Mouse (Mus musculus) layer of hippocampus, postnatal 10 days (tissue): ENCODE measurements around the gene Dusp12. TPM values are rescaled to one million over a fixed set of nuclear protein-coding genes. Genes with fewer than 3 reads are reported as not detected.

Experiments
- DNase-seq, 2 experiments: peaks; one replicate each; pipeline ENCODE4 v3.0.0; 2021; ENCODE audit warnings: low spot score in 2 of 2
- total RNA-seq, 2 experiments: library from RNA; stranded (reverse); gene quantifications; 2 replicates each; pipeline ENCODE4 v1.2.3; 2021

The Dusp12 gene
- total RNA-seq, 2 experiments from 2014 or later: 15.5 to 16.3 TPM

DNA sequence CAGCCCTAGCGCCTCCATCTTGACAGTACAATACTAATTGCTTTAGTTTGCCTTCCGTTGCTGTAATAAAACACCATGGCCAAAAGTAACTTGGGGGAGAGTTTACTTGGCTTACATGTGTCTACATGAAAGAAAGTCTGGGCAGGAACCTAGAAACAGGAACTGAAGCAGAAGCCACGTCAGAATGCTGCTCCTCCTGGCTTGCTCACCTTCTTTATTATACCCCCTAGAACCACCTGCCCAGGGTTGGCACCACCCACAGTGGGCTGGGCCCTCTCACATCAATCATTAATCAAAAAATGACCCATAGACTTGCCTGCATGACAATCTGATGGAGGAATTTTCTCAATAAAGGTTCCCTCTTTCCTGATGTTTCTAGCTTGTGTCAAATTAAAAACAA lies 20.6 kb downstream of the Dusp12 start:
- DNase-seq: no peak

DNA sequence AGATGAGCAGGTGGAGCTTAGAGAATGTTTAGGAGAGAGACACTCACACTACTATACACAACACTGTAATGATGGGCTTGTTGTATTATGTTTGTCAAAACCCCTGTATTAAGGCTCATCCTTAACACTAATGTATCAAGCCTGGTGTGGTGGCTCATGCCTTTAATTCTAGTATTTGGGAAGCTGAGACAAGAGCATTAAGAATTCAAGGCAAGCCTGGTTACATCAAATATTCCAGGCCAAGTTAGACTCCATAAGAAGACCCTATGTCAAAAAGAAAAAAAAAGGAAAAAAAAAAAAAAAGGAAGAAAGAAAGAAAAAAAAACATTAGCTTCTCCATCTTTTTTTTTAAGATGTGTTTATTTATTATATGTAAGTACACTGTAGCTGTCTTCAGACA lies 21.1 kb downstream of the Dusp12 start:
- no peak for DNase-seq

DNA sequence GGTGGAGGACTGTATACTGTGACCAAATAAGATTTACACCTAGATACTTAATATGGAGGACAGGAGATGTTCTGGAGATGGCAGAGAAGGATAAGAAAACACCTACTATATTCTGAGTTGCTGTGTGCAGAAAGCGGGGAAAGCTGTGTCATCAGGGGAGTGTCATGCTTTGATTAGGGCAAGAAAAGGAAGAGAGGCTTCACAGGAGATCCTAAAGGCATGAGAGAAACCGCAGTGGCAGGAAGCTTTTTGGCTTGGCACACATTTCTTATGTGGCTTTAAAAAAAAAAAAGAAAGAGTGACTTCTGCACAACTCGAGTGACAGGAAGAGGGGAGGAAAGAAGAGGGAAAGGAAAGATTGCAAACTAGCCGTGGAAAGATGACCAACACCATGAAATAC lies 22.3 kb downstream of the Dusp12 start:
- DNase-seq: no peak

DNA sequence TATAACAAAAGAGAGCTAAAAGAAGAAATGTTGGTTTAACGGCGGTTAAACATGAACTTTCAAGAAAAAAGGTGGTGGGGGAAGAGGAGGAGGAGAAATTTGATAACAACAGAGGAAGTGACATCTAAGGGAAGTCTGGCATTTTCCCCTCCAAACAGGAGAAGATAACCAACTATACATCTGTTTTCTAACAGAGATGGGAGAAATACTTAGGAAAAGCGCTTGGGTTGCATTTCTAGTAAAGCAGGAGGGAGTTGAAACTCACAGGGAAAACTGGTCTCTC lies 23.0 kb downstream of the Dusp12 start:
- DNase-seq: no peak

DNA sequence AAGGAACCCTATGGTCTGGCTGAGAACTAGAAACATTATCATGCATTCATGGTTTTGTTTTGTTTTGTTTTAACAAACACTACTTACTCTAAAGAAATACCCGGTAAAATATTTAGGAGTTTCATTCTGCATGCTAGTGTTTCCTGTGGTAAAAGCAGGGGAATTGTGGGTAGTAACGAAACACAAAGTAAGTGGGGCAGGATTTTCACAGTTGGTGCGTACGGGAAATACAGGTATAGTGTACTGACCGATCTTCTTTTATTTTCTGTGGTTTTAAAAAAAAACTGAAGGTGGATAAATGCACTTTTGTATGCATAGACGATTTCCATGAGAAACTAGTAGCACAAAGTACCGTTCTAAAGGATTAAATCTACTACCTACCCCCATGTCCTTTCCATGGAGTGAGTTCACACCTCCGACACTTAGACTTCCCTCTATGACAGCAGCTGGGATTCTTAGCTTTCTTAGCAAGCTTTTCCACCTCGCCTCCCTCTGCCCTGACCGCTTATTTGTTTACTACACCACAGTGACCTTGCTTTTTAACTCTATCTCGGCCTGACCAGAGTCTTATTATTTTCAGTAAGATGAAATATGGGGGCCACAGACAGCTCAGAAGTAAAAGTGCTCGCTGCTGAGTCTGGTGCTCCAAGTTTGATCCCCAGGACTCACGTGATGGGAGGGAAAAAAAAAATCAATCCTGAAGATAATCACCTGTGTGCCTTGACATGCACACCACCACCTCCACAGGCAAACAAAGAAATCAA lies 23.5 kb downstream of the Dusp12 start:
- no peak for DNase-seq

DNA sequence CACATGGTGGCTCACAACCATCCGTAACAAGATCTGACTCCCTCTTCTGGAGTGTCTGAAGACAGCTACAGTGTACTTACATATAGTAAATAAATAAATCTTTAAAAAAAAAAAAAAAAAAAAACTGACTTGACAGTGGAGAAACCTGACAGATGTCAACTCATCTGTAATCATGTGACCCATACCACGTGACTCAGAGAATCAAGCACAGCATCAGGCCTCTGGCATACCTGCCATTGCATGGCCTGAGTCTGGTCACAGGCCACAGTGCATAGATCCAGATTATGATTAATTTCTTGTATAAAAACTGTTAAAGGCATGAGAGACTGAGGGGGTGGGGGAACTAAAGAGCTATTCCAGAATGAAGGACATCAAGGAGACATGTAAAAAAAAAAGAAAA lies 26.5 kb downstream of the Dusp12 start:
- no peak for DNase-seq

DNA sequence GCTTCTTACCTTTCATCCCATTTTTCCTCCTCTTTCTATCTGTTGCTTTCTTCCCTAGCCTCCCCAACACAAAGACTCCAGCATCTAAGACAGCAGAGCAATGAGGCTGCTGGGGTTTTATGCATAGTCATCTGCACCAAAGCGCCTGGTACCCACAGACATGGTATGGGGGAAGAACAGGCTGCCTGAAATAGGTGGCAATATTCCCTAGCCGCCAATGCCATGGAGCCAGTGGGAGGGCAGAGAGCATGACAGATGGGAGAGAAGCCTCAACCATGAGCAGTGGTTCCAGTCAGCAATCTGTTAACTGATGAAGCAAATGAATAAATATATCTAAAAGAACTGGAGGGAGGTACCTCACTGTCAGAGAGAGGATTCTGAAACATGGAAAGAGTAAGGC lies 28.0 kb downstream of the Dusp12 start:
- DNase-seq: no peak

DNA sequence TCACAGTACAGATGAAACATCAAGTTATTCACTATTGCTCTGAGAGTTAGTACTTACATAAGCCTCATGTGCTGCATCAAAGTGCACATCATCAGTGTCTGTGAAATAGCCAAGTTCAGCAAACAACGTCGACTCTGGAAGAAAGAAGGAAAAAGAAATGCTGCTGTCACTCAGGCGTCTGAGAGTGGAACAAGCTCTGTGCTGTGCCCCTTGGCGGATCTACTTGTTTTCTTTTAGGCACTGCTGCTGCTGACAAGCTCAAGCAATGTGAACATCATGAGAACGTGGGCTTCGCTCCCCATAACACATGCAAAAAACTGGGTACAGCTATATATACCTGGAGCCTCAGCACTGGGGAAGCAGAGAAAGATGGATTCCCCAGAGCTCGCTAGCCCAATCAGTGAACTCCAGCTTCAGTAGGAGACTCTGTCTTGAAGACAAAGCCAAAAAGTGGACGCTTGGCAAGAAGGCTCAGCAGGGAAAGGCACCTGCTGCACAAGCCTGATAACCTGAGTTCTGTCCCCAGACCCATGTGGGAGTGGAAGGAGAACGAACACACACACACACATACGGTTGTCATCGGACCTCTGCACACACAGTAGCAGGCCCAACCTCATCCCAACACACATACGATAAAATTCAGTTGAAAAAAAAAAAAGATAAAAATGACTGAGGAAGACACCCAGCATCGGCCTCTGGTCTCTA lies 30.1 kb downstream of the Dusp12 start:
- DNase-seq: no peak

DNA sequence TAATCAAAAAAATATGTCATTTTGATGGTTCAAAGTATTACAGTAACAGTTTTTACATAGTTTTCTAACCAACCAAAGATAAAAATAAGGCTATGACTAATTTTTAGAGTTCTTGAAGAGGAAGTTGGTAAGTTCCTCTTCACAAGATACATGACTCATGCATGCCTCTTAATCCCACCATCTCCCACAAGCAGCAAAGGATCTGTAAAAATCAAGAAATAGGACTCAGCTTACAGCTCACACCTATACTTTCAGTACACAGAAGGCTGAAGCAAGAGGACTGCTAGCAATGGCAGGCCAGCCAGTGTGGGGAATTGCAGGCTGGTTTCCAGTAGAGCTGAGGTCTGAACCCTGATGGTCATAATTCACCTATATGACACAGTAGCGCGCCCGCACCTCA lies 31.7 kb downstream of the Dusp12 start:
- no peak for DNase-seq

DNA sequence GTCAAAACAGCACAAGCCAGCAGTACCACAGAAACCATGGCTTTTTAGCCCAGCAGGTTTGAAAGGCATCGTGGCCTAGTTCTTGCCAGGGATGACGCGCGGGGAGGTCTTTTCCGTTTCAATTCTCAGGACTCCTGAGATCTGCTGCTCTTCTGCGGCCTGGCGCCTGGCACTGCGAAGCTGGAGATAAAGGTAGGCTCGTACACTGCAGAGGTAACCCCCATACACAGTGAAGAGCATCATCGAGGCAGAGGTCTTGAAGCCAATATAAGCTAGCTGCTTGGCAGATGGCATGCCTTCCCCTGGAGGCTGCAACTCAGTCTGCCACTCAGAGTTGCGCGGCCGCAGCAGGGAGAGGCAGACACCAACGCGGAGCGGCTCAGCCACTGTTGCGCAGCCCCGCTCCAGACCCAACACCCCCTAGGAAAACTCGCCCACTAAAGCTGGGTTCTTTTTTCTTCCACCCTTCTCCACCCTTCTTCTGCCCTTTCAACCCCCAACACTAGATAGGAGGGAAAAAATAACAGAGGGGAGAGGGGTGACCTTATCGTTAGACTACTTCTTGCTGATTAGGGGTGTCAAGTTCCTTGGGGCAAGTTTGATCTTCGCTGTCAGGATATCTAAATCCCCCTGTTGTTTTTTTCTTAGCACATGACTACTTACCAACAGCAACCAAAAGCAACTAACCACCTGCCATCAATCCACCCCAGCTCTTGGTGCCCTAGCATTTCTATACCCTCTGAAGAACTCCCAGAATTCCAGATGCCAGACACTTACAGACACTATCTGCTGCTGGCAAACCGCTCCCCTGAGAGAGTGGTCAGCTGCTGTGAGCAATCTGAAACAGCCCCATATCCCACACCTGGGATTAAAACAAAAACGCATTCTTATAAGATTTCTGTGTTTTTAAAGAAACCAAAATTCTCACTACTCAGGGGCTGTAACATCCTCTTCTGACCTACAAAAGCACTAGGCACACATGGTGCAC lies 34.4 kb downstream of the Dusp12 start:
- DNase-seq: no peak

DNA sequence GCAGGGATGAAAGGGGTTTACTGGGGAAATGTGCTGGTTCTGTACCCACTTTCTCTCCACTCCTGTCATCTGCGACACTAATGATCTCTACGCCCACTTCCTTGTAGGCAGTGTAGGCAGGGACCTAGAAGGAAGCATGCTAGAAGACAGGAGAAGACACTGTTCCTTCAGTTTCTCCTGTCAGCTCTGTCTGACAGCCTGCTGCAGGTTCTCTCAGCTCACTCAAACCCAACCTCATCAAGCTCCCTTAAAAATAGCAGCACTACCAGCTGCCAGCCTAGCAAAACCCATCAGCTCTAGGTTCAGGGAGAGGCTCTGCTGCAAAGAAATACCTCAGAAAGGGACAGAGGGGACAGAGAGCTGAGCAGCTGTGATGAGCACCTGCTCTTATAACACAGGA lies 35.3 kb downstream of the Dusp12 start:
- DNase-seq: no peak

DNA sequence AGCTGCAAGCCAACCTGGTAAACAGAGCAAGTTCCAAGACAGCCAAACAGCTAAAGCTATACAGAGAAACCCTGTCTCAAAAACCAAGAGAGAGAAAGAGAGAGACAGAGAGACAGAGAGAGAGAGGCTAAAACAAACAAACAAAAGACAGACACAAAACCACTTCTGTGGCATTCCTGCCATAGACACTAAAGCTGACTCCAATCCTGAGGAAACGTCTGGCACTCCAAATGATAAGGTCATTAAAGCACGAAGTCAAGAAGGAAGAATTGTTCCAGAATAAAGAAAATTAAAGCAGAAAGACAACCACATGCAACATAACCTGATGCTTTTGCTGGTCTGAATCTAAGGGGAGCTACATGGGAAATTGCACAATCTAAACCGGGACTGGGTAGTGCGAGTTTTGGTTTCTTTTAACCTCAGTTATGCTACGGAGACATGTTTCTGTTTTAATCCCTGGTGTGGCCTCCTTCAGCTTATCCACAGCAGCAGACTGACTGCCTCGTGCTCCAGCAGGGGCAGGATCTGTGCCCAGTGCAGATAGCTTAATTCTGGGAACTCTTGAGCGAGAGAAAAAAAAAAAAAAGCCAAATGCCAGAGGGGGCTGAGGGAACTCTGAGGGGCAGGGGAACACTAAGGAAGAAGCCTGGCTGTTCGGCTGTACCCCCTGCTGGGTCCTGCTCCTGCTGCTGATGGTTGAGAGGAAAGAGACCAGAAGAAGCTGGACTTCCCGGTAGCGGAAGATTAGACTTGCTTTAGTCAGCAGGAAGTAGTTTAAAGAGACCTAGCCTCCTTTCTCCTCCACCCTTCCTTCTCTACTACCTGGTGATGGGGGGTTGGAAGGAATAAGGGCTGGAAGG lies 39.7 kb downstream of the Dusp12 start:
- no peak for DNase-seq

DNA sequence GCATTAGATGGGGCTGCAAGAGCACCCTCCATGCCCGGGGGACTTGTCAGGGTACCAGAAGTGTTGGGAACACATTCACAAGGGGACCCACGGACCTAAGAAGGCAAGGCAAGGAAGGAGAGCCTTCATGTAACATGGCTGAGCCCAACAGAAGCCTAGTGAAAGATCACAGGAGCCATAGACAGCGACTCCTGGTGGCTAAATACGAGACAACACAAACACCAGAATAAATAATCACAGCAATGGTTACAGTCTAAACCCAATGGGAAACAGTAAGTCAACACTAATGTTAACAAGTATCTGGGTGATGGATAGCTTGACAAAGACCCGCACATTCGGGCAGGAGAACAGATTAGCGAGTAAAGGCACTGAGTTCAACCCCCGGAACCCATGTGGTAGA lies 41.0 kb downstream of the Dusp12 start:
- DNase-seq: no peak

DNA sequence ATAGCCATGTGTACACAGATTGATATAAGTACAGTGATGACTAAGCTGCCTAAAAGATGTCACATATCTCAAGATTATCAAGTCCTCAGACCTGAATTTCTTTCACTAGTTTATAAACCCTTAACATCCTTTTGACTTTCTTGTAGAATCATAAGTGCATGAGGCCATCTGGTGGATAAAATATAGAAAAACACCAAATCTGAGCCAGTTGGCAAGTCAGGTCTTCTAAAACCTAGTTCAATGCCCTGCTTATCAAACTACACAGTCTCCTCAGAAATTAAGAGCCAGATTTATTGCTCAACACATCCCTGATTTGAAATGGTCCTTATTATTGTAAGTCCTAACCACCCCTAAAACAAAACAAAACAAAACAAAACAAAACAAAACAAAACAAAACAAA lies 45.7 kb downstream of the Dusp12 start:
- DNase-seq: no peak

DNA sequence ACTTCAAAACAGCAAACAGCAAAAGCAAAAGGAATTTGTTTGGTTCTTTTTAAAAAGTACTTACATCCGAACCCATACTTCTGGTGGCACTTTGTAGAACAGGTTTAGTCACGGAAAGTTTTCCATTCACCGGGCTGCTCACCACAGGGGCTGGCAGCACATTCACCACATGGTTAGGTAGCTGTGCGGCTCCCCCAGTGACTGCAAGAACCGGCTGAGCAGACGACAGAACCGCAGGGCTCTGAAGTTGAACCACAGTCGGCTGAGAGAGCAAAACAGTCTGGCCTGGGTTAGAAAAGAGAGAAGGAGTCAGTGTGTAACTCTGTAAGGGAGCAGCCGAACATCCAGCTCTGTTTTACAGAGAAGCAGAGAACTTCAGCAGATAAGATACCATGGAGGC lies 50.6 kb downstream of the Dusp12 start:
- DNase-seq: no peak

DNA sequence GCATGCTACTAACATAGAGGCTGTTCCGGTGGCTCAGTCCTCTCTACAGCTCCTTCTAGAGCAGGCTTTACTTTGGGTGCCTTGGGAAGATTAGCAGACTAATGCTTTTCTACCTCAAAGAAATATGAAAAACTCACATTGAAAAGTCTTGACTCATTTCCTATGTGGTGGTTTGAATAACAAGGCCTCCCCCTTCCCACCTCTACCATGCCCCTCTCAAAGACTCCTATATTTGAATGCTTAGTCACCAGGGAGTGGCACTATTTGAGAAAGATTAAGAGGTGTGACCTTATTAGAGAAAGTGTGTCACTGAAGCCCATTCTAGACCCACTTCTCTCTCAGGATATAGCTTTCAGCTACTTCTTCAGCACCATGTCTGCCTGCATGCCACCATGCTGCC lies 55.6 kb downstream of the Dusp12 start:
- no peak for DNase-seq

DNA sequence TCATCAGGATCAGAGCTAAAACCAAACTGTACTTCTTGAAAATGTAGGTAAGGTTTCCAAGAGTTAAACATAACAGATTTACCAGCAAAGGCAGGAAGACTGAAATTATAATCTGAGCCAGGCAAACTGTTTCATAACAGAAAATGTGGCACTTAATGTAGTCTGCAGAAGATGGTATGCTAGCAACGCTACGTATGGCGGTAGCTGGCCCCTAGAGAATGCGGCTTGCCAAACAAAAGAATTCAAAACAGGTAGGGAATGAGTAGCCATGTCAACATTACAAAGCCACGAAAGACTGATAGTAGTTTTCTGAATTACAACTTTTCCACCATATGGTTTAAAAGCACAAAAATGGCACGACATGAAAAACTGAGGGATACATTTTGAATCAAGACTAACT lies 56.0 kb downstream of the Dusp12 start:
- no peak for DNase-seq
